Mouse (Mus musculus) C2C12 (cell line): ENCODE measurements around the gene Snx29. TPM values are rescaled to one million over a fixed set of nuclear protein-coding genes. Genes with fewer than 3 reads are reported as not detected.
A peak's percentile ranks its signal among the peaks of the same experiment; 100 is the strongest.

Source experiments
- H3K27me3 ChIP-seq: one replicate; pipeline ENCODE4 v1.6.1; 2011; ENCODE audit not compliant: control insufficient read depth, insufficient read depth, insufficient read length
- H3K36me3 ChIP-seq: one replicate; pipeline ENCODE4 v1.6.1; 2011; ENCODE audit not compliant: control insufficient read depth, insufficient read depth
- H3K4me3 ChIP-seq: one replicate; pipeline ENCODE4 v1.5.1; 2011; ENCODE audit warnings: mild to moderate bottlenecking, control low read depth; ENCODE audit not compliant: poor library complexity, insufficient read depth, severe bottlenecking
- H3K79me2 ChIP-seq: one replicate; pipeline ENCODE4 v1.6.1; 2011; ENCODE audit not compliant: control insufficient read depth, insufficient read depth
- H3K79me3 ChIP-seq: one replicate; pipeline ENCODE4 v1.6.1; 2011; ENCODE audit warnings: low read depth, control low read depth
- H3ac ChIP-seq: one replicate; pipeline ENCODE3; 2011; ENCODE audit warnings: low read depth; ENCODE audit not compliant: control insufficient read depth, insufficient read length
- CEBPB ChIP-seq: IDR thresholded peaks from one replicate; pipeline ENCODE4 v1.6.1; 2011; ENCODE audit warnings: low read depth, mild to moderate bottlenecking, control low read depth, moderate library complexity
- CTCF ChIP-seq: IDR thresholded peaks from one replicate; pipeline ENCODE4 v1.5.1; 2011; ENCODE audit not compliant: control insufficient read depth, insufficient read depth, insufficient read length
- FOSL1 ChIP-seq: IDR thresholded peaks from one replicate; pipeline ENCODE4 v1.8.0; 2011; ENCODE audit warnings: mild to moderate bottlenecking, low read length; ENCODE audit not compliant: poor library complexity, insufficient read depth, severe bottlenecking
- MAX ChIP-seq: IDR thresholded peaks from one replicate; pipeline ENCODE4 v1.6.1; 2011; ENCODE audit warnings: mild to moderate bottlenecking, control low read depth
- MYOD1 ChIP-seq: IDR thresholded peaks from one replicate; pipeline ENCODE4 v1.6.1; 2011; ENCODE audit warnings: low read depth; ENCODE audit not compliant: control insufficient read depth, insufficient read length
- MYOG ChIP-seq: IDR thresholded peaks from one replicate; pipeline ENCODE4 v1.6.1; 2011; ENCODE audit not compliant: control insufficient read depth, insufficient read length; ENCODE audit errors: extremely low read depth
- USF1 ChIP-seq: IDR thresholded peaks from one replicate; pipeline ENCODE4 v1.6.1; 2011; ENCODE audit warnings: low read depth, mild to moderate bottlenecking, control low read depth, moderate library complexity
- polyA plus RNA-seq: library from polyadenylated mRNA; unstranded; fragments of >200 nt; fragmentation: generic; extraction: Trizol; gene quantifications from one replicate; pipeline ENCODE4 v1.2.1, GENCODE M21; 2012; ENCODE audit warnings: missing spikeins

The Snx29 gene
- polyA plus RNA-seq, 1 experiment, result 0.62 TPM

DNA sequence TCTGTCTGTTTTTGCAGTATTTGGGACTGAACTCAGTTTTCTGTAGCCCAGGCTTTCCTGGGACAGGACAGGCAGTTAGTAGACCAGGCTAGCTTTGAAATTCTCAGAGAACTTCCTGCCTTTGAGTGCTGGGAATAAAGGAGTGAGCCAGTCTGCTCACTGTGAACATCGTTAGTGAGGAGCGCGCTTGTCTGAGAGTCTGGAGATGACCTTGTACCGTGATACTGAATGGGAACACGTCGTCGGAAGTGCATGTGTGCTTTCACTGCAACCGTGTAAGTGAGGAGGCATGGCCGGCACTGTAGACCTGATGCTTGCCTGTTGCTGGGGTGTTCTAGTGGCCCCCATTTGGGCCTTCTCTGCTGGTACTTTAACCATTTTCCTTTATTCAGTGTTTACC is 83.9 kb downstream of the Snx29 start:
- no peaks in the 10 kb centered on the region for H3K36me3 ChIP-seq
- peaks cover 3% of the 10 kb centered on the region for H3K27me3 ChIP-seq
- H3K79me3 ChIP-seq, result no peaks in the 10 kb centered on the region
- no peak for TF ChIP-seq CTCF
- TF ChIP-seq MYOD1, result no peak
- no peak for TF ChIP-seq MYOG
- no peak for TF ChIP-seq CEBPB
- TF ChIP-seq FOSL1, result no peak
- TF ChIP-seq USF1, result no peak
- TF ChIP-seq MAX, result no peak
- H3K79me2 ChIP-seq, result no peaks in the 10 kb centered on the region
- H3ac ChIP-seq, result no peak overlapping the region
- H3K4me3 ChIP-seq, result no peak overlapping the region

DNA sequence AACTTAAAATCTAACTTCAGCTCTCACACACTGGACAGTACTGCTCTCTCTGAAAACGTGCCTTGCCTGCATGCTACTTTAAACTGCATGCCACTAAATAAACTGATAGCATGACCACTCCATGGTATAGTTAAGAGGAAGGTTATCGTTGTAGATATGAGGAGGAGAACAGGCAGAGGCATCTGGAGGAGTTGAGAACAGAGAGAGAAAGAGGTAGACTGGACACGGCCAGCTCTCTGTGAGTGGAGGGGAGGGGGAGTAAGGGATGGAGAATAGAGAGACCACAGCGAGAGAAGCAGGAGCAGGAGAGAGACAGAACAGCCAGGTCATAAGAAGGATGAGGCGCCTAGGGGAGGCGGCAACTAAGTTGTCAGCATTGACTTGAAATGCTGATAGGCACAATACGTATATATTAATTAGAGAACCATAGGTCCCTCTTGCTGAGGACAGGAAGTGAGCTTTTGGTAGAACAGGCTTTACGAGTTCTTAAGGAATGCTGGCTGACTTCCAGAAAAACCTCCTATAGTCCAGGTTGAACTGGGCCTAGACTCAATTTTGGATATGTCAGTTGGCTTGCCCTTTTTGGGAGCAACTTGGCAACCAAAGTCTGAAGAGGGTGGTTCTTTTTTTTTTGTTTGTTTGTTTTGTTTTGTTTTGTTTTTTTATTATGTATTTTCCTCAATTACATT is 85.4 kb downstream of the Snx29 start:
- Histone ChIP-seq H3K36me3 (no peaks in the 10 kb centered on the region), H3K79me3 (no peaks in the 10 kb centered on the region), H3ac (no peak overlapping the region), H3K27me3 (peaks cover 3% of the 10 kb centered on the region), H3K4me3 (no peak overlapping the region), H3K79me2 (no peaks in the 10 kb centered on the region)
- TF ChIP-seq MAX (no peak), MYOD1 (no peak), MYOG (no peak), USF1 (no peak), CTCF (no peak), FOSL1 (no peak), CEBPB (no peak)

DNA sequence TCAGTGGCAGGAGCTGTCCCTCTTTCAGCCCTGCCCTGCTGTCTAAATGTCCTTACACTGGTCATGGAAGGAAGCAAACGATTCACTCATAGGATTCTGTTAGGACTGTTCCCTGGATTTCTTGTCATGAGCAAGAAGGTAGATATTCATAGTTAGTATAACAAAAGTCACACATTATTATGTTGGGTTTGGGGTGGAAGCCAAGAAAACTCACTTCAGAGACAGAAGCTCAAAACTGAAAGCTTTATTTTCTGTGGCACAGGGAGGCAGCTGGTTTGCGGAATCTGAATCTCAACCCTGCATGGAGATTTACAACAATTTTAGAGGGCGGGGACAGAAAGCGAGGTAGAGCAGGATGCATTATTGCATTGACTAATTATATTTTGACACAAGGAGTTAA is 86.0 kb downstream of the Snx29 start:
- no peaks in the 10 kb centered on the region for H3K36me3 ChIP-seq
- TF ChIP-seq FOSL1 (no peak), USF1 (no peak), MAX (no peak), MYOG (no peak)

DNA sequence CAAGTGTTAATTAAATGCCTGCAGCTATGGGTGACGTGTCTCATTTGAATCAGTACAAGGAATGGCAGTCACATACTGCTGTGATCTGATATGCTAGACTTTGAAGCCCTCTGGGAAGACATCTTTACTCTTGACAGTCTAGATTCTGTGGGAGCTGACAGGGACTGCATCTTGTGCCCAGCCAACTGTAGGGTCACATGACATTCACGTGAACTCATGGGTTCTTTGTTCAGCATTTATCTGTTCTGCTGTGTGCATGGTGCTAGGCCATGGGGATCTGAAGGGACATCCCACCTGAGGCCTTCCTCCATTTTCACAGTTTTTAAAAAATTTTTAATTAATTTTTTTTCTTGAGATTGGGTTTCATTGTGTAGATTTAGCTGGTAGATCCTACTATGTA is 91.9 kb downstream of the Snx29 start:
- Histone ChIP-seq H3K79me2 (no peaks in the 10 kb centered on the region), H3K79me3 (no peaks in the 10 kb centered on the region), H3K27me3 (peaks cover 7% of the 10 kb centered on the region), H3ac (no peak overlapping the region), H3K4me3 (no peak overlapping the region), H3K36me3 (no peaks in the 10 kb centered on the region)
- TF ChIP-seq FOSL1 (no peak), MAX (no peak), MYOG (no peak), CTCF (no peak), MYOD1 (no peak), USF1 (no peak), CEBPB (no peak)

More for the DNA sequence above, 86.0 kb downstream of the Snx29 start:
- no peak overlapping the region for H3K4me3 ChIP-seq
- no peak overlapping the region for H3ac ChIP-seq
- no peaks in the 10 kb centered on the region for H3K79me3 ChIP-seq
- H3K79me2 ChIP-seq, result no peaks in the 10 kb centered on the region
- peaks cover 3% of the 10 kb centered on the region for H3K27me3 ChIP-seq

DNA sequence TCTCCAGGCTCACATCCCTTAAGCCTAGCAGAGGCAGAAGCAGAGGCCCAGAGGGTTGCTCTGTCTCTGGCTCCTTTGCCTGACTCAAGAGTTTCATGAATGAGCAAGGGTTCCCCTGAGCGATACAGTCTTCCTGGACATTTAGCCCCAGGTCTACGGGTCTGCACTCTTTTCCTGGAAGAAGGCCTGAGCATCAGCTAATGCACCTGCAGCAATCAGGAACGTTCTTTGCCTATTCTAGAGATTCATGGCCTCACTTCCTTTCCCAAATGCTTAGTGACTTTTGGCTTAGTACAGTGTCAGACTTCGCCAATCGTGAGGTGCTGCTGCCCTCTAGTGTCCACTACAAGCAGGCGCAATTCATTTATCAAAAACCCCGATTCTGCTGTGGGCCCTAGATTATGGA is 95.5 kb downstream of the Snx29 start:
- Histone ChIP-seq H3K4me3 (no peak overlapping the region), H3K79me3 (no peaks in the 10 kb centered on the region)

More for the DNA sequence above, 95.5 kb downstream of the Snx29 start:
- Histone ChIP-seq H3K27me3 (peaks cover 4% of the 10 kb centered on the region), H3K79me2 (no peaks in the 10 kb centered on the region), H3ac (no peak overlapping the region), H3K36me3 (no peaks in the 10 kb centered on the region)
- TF ChIP-seq USF1 (no peak), MYOD1 (no peak), FOSL1 (no peak), MYOG (no peak), CEBPB (no peak), CTCF (peak; percentile 83)
